Mouse (Mus musculus): ENCODE results near the gene 4931409K22Rik. TPM values are rescaled to one million over a fixed set of nuclear protein-coding genes. Genes with fewer than 3 reads are reported as not detected.
"Not testable (repeated sequence)": the region's sequence is repeated elsewhere in the genome, so short reads cannot be mapped to it uniquely, and the experiment has no call there.

4931409K22Rik gene
- polyA plus RNA-seq, 1 experiment = 4.7 TPM

- TF ChIP-seq POLR2A (IDR thresholded peaks at IDR 0.05; ENCODE audit: borderline replicate concordance, control insufficient read depth, low read depth, low read length) (peak; percentile 65), CTCF (IDR thresholded peaks at IDR 0.05; ENCODE audit: control insufficient read depth, insufficient read depth, low read length) (no peak)
- Histone ChIP-seq H3K4me1 (ENCODE audit: control insufficient read depth, insufficient read depth, low read length) (no peaks in the 10 kb centered on the region; the same call in 1 of the 2 replicates), H3K4me3 (replicated peaks; ENCODE audit: control insufficient read depth, low read depth, low read length) (peak within 1 kb of the TSS; percentile 78), H3K27ac (ENCODE audit: control insufficient read depth, insufficient read depth, low read depth, low read length, poor library complexity) (peak within 1 kb of the TSS; percentile 63)
- under 1% methylated on average over 48 of the region's 48 CpGs for WGBS
These were observed 20.7 kb upstream of the 4931409K22Rik start, which contains the start of gene Abcf2 for GRCm38 (mm10) chr5:24577183-24577929. Gene Abcf2 (minus strand): TSS chr5:24577467.

GRCm38 (mm10) chr5:24576801-24577182 is 20.2 kb upstream of the 4931409K22Rik start:
- H3K27ac ChIP-seq (ENCODE audit: control insufficient read depth, insufficient read depth, low read depth, low read length, poor library complexity) = peak overlapping the region; percentile 16; the same call in 1 of the 2 replicates
- TF ChIP-seq CTCF (IDR thresholded peaks at IDR 0.05; ENCODE audit: control insufficient read depth, insufficient read depth, low read length) (no peak), POLR2A (IDR thresholded peaks at IDR 0.05; ENCODE audit: borderline replicate concordance, control insufficient read depth, low read depth, low read length) (no peak)
- H3K4me1 ChIP-seq (ENCODE audit: control insufficient read depth, insufficient read depth, low read length) = no peaks in the 10 kb centered on the region; the same call in 1 of the 2 replicates
- H3K4me3 ChIP-seq (replicated peaks; ENCODE audit: control insufficient read depth, low read depth, low read length) = peak overlapping the region; percentile 78
- under 1% methylated on average over 32 of the region's 32 CpGs for WGBS

GRCm38 (mm10) chr5:24575948-24576347 is 19.3 kb upstream of the 4931409K22Rik start:
- no peak overlapping the region for H3K27ac ChIP-seq (ENCODE audit: control insufficient read depth, insufficient read depth, low read depth, low read length, poor library complexity)
- no peak for TF ChIP-seq POLR2A (IDR thresholded peaks at IDR 0.05; ENCODE audit: borderline replicate concordance, control insufficient read depth, low read depth, low read length)
- TF ChIP-seq CTCF (IDR thresholded peaks at IDR 0.05; ENCODE audit: control insufficient read depth, insufficient read depth, low read length) = no peak
- no peak overlapping the region for H3K4me3 ChIP-seq (replicated peaks; ENCODE audit: control insufficient read depth, low read depth, low read length)
- no peaks in the 10 kb centered on the region; the same call in 1 of the 2 replicates for H3K4me1 ChIP-seq (ENCODE audit: control insufficient read depth, insufficient read depth, low read length)
- WGBS = 88% methylated on average over 1 of the region's 1 CpGs

GRCm38 (mm10) chr5:24555335-24555734 is 1.3 kb downstream of the 4931409K22Rik start:
- not testable (repeated sequence) for H3K4me3 ChIP-seq (replicated peaks; ENCODE audit: control insufficient read depth, low read depth, low read length); H3K4me1 ChIP-seq (ENCODE audit: control insufficient read depth, insufficient read depth, low read length); H3K27ac ChIP-seq (ENCODE audit: control insufficient read depth, insufficient read depth, low read depth, low read length, poor library complexity)
- WGBS = 88% methylated on average over 7 of the region's 7 CpGs

- Histone ChIP-seq H3K4me3 (replicated peaks; ENCODE audit: control insufficient read depth, low read depth, low read length) (no peak overlapping the region), H3K27ac (ENCODE audit: control insufficient read depth, insufficient read depth, low read depth, low read length, poor library complexity) (no peak overlapping the region), H3K4me1 (ENCODE audit: control insufficient read depth, insufficient read depth, low read length) (no peaks in the 10 kb centered on the region)
- 66% methylated on average over 5 of the region's 5 CpGs for WGBS
- TF ChIP-seq CTCF (IDR thresholded peaks at IDR 0.05; ENCODE audit: control insufficient read depth, insufficient read depth, low read length) (no peak), POLR2A (IDR thresholded peaks at IDR 0.05; ENCODE audit: borderline replicate concordance, control insufficient read depth, low read depth, low read length) (no peak)
These were observed 2.9 kb downstream of the 4931409K22Rik start for GRCm38 (mm10) chr5:24553621-24554244.

- Histone ChIP-seq H3K4me3 (replicated peaks; ENCODE audit: control insufficient read depth, low read depth, low read length) (no peak overlapping the region), H3K4me1 (ENCODE audit: control insufficient read depth, insufficient read depth, low read length) (no peaks in the 10 kb centered on the region), H3K27ac (ENCODE audit: control insufficient read depth, insufficient read depth, low read depth, low read length, poor library complexity) (no peak overlapping the region)
- 53% methylated on average over 2 of the region's 2 CpGs for WGBS
- TF ChIP-seq POLR2A (IDR thresholded peaks at IDR 0.05; ENCODE audit: borderline replicate concordance, control insufficient read depth, low read depth, low read length) (no peak), CTCF (IDR thresholded peaks at IDR 0.05; ENCODE audit: control insufficient read depth, insufficient read depth, low read length) (no peak)
These were observed 5.3 kb downstream of the 4931409K22Rik start for GRCm38 (mm10) chr5:24551317-24551688.

GRCm38 (mm10) chr5:24550598-24551316 is 5.9 kb downstream of the 4931409K22Rik start:
- WGBS = 25% methylated on average over 26 of the region's 26 CpGs
- H3K4me1 ChIP-seq (ENCODE audit: control insufficient read depth, insufficient read depth, low read length) = no peaks in the 10 kb centered on the region
- no peak overlapping the region for H3K27ac ChIP-seq (ENCODE audit: control insufficient read depth, insufficient read depth, low read depth, low read length, poor library complexity)
- H3K4me3 ChIP-seq (replicated peaks; ENCODE audit: control insufficient read depth, low read depth, low read length) = no peak overlapping the region
- no peak for TF ChIP-seq CTCF (IDR thresholded peaks at IDR 0.05; ENCODE audit: control insufficient read depth, insufficient read depth, low read length)
- no peak for TF ChIP-seq POLR2A (IDR thresholded peaks at IDR 0.05; ENCODE audit: borderline replicate concordance, control insufficient read depth, low read depth, low read length)

- H3K27ac ChIP-seq (ENCODE audit: control insufficient read depth, insufficient read depth, low read depth, low read length, poor library complexity) = no peak overlapping the region
- 69% methylated on average over 7 of the region's 7 CpGs for WGBS
- H3K4me1 ChIP-seq (ENCODE audit: control insufficient read depth, insufficient read depth, low read length) = no peaks in the 10 kb centered on the region
- no peak overlapping the region for H3K4me3 ChIP-seq (replicated peaks; ENCODE audit: control insufficient read depth, low read depth, low read length)
- TF ChIP-seq POLR2A (IDR thresholded peaks at IDR 0.05; ENCODE audit: borderline replicate concordance, control insufficient read depth, low read depth, low read length) (no peak), CTCF (IDR thresholded peaks at IDR 0.05; ENCODE audit: control insufficient read depth, insufficient read depth, low read length) (no peak)
These were observed 14.0 kb downstream of the 4931409K22Rik start for GRCm38 (mm10) chr5:24542643-24543042.
